Mouse (Mus musculus) G1E (cell line): ENCODE data around the gene Olfr522. TPM values are rescaled to one million over a fixed set of nuclear protein-coding genes. Genes with fewer than 3 reads are reported as not detected.
A peak's percentile ranks its signal among the peaks of the same experiment; 100 is the strongest.

Experiments
- ATAC-seq: 2 replicates; pipeline ENCODE4 v1.8.0; 2016; ENCODE audit warnings: mild to moderate bottlenecking; ENCODE audit not compliant: insufficient number of reproducible peaks, poor library complexity, low FRiP score, severe bottlenecking; ENCODE audit errors: extremely low read depth
- DNase-seq: peaks from one replicate; pipeline ENCODE4 v3.0.0; 2012; ENCODE audit warnings: low spot score
- H3K27me3 ChIP-seq: 2 replicates; pipeline ENCODE4 v1.6.1; 2012; ENCODE audit warnings: mild to moderate bottlenecking, low read length, inconsistent platforms; ENCODE audit not compliant: insufficient read depth
- H3K36me3 ChIP-seq: replicated peaks from 2 replicates; pipeline ENCODE3; 2012; ENCODE audit warnings: mild to moderate bottlenecking, inconsistent platforms
- H3K4me1 ChIP-seq: 2 replicates; pipeline ENCODE4 v1.6.1; 2012; ENCODE audit warnings: low read depth, low read length, inconsistent platforms, mixed read lengths; ENCODE audit not compliant: insufficient read depth
- H3K4me3 ChIP-seq: 2 replicates; pipeline ENCODE4 v1.5.1; 2012; ENCODE audit warnings: low read depth, mild to moderate bottlenecking, inconsistent platforms, low read length, moderate library complexity, mixed read lengths
- H3K9me3 ChIP-seq: replicated peaks from 2 replicates; pipeline ENCODE4 v1.6.1; 2012; ENCODE audit warnings: inconsistent platforms
- CTCF ChIP-seq: IDR thresholded peaks from 2 replicates; pipeline ENCODE4 v1.5.1; 2012; ENCODE audit warnings: low read depth, low read length, inconsistent platforms, mixed read lengths
- GATA1 ChIP-seq: IDR thresholded peaks from 2 replicates; pipeline ENCODE4 v1.6.1; 2012; ENCODE audit warnings: borderline replicate concordance, low read length, inconsistent platforms, mixed read lengths
- GATA2 ChIP-seq: IDR thresholded peaks from 2 replicates; pipeline ENCODE4 v1.6.1; 2012; ENCODE audit warnings: low read depth, low read length, inconsistent platforms, borderline replicate concordance
- POLR2AphosphoS5 ChIP-seq: IDR thresholded peaks from 2 replicates; pipeline ENCODE4 v1.6.1; 2012; ENCODE audit warnings: low read depth, low read length, inconsistent platforms; ENCODE audit not compliant: insufficient replicate concordance
- TAL1 ChIP-seq: conservative IDR thresholded peaks from 2 replicates; pipeline ENCODE4 v1.6.1; 2012; ENCODE audit warnings: low read depth, low read length, inconsistent platforms, mixed read lengths
- polyA plus RNA-seq: library from polyadenylated mRNA; stranded (reverse); fragments of >175 nt; gene quantifications from 2 replicates; pipeline ENCODE4 v1.2.3, GENCODE M21; 2012
- total RNA-seq, 2 experiments: library from RNA; stranded (forward) in 1 of 2; stranded (reverse) in 1 of 2; fragments of 200-1000 nt in 1 of 2; fragments of >200 nt in 1 of 2; fragmentation: Nextera tagmentation in 1 of 2; gene quantifications; 2 replicates each; pipeline ENCODE4 v1.2.3; 2014 to 2017

The Olfr522 gene
- total and polyA plus RNA-seq, 3 experiments = 0.05 TPM; not detected in 2

DNA sequence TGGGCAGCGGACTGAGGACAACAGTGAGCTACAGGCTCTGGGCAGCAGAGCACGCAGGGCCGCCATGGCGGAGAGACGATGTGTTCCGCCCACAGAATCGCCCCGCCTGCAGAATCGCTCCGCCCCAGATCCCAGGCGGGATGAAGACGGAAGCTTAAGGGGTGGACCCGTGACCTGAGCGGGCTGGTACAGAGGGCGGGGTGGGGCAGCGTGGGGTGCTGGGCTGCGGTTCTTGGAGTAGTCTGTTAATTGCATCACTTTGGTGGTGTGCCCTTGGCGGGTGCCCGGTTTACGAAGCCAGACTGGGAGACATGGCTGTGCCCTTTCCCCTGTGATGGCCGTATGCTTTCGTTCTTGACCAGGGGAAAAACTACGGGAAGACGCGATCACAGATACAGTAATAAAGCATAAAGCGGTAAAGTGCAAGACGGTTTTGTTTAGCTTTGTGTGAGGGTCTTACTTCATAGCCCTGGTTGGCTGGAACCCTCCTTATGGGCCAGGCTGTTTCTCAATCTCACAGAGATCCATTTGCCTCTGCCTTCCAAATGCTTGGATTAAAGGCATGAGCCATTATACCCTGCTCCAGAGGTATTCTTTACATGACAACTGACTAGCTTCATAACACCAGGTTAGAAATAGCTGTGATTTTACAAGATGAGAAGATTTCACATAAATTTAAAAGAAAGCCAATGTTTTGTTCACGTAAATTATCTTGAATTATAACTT lies 48.1 kb downstream of the Olfr522 start, which contains the start of gene Echs1:
TSS of gene Echs1 (minus strand) at position 148 of the 726 bp plus-strand sequence.
- peaks cover 23% of the 10 kb centered on the region for H3K4me1 ChIP-seq
- DNase-seq = peak; percentile 98
- ATAC-seq = peak; percentile 97
- H3K36me3 ChIP-seq = peaks cover 26% of the 10 kb centered on the region
- no peak for TF ChIP-seq CTCF
- TF ChIP-seq GATA1 = no peak
- TF ChIP-seq POLR2AphosphoS5 = no peak
- no peak for TF ChIP-seq TAL1
- TF ChIP-seq GATA2 = no peak
- H3K4me3 ChIP-seq = peak within 1 kb of the TSS; percentile 96
- no peaks in the 10 kb centered on the region for H3K9me3 ChIP-seq
- 0 out of 2 replicates have a peak, but pooled peaks cover 1% of the 10 kb centered on the region for H3K27me3 ChIP-seq

DNA sequence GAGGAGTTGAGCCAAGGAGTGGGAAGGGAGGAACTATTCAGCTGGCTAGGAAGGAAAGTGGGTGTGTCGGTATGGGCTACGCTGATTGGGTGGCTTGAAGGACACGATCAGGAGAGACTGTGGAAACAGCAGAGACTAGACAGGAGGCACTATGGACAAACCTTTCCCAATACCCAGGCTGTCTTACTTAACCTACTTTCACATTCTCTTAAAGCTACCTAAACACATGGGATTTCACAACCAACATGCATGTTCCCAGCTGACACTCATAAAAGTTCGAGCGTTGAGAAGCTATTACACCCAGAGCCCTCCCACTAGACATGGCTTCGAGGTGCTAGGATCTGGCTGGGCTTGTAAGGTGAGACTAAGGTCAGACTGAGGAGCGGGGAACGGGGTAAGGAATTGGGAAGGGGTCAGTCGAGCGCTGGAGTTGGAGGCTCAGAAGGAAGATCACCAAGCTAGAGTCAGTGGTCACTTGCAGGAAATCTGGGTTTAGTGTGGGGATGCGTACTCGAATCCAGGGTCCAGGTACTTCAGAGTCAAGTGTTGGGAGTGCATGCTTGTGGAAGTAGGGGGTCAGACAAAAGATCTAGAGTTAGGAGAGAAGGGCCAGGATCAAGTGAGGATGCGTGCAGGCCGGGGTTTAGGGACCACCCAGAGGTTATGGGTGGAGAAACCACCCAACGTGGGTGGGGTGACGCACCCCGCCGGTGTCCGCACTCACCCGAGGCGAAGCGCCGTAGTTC lies 48.8 kb downstream of the Olfr522 start, which contains the start of gene Paox:
TSS of gene Paox (plus strand) at position 217 of the 746 bp plus-strand sequence.
- H3K4me3 ChIP-seq = peak within 1 kb of the TSS; percentile 96
- TF ChIP-seq CTCF (no peak), TAL1 (no peak), GATA2 (no peak), POLR2AphosphoS5 (no peak), GATA1 (no peak)
- H3K4me1 ChIP-seq = peaks cover 20% of the 10 kb centered on the region
- no peaks in the 10 kb centered on the region for H3K27me3 ChIP-seq
- H3K36me3 ChIP-seq = peaks cover 32% of the 10 kb centered on the region
- no peaks in the 10 kb centered on the region for H3K9me3 ChIP-seq
- ATAC-seq (peak; percentile 70), DNase-seq (peak; percentile 81)

DNA sequence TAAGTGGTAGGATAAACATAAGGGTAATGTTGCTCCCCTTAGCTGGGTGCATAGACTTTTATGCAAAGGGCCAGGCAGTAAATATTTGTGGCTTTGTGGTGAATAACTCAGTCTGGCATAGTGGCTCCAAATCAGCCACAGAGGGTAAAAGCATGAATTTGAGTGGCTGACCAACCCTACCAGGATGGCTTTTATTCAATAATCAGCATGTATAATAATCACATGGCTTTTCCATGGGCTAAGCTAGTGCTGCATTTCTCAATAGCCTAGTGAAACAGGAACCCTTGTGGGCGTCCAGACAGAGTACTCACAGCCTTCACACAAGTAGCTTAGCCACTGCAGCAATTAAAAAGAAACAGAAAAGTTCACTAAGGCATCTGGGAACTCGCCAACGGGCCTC lies 52.6 kb downstream of the Olfr522 start:
- ATAC-seq (no peak), DNase-seq (no peak)
- H3K4me1 ChIP-seq = peaks cover 16% of the 10 kb centered on the region
- TF ChIP-seq TAL1 (no peak), GATA2 (no peak), POLR2AphosphoS5 (no peak), GATA1 (no peak), CTCF (no peak)
- no peaks in the 10 kb centered on the region for H3K27me3 ChIP-seq
- H3K36me3 ChIP-seq = peaks cover 70% of the 10 kb centered on the region
- no peaks in the 10 kb centered on the region for H3K9me3 ChIP-seq
- no peak overlapping the region for H3K4me3 ChIP-seq

Other genes starting within 250 kb of the Olfr522 start
Only the 20 nearest of the 22 such genes appear.
- not detected in 2 replicates for gene 6430531B16Rik, start 186.0 kb downstream of the Olfr522 start, total RNA-seq (2014; fragmentation: Nextera tagmentation)
- 0.11 TPM in 1 of 2 replicates, not detected in the other for gene 6430531B16Rik, start 186.0 kb downstream of the Olfr522 start, total RNA-seq (2017)
- gene 6430531B16Rik, start 186.0 kb downstream of the Olfr522 start, polyA plus RNA-seq = not detected in 2 replicates
- gene Adam8, start 172.2 kb downstream of the Olfr522 start, total RNA-seq (2014; fragmentation: Nextera tagmentation) = not detected in 2 replicates
- 0.12 and 0.76 TPM in 2 replicates for gene Adam8, start 172.2 kb downstream of the Olfr522 start, total RNA-seq (2017)
- 0.03 and 0.07 TPM in 2 replicates for gene Adam8, start 172.2 kb downstream of the Olfr522 start, polyA plus RNA-seq
- gene Zfp511, start 128.4 kb downstream of the Olfr522 start, total RNA-seq (2014; fragmentation: Nextera tagmentation) = 25.7 and 27.8 TPM in 2 replicates
- 23.8 TPM in 2 replicates for gene Zfp511, start 128.4 kb downstream of the Olfr522 start, total RNA-seq (2017)
- 15.0 and 17.4 TPM in 2 replicates for gene Zfp511, start 128.4 kb downstream of the Olfr522 start, polyA plus RNA-seq
- 46.3 and 51.8 TPM in 2 replicates for gene Tubgcp2, start 128.1 kb downstream of the Olfr522 start, total RNA-seq (2014; fragmentation: Nextera tagmentation)
- 33.9 and 41.9 TPM in 2 replicates for gene Tubgcp2, start 128.1 kb downstream of the Olfr522 start, total RNA-seq (2017)
- gene Tubgcp2, start 128.1 kb downstream of the Olfr522 start, polyA plus RNA-seq = 7.4 and 12.2 TPM in 2 replicates
- gene Msx3, start 115.7 kb downstream of the Olfr522 start, total RNA-seq (2014; fragmentation: Nextera tagmentation) = not detected in 2 replicates
- gene Msx3, start 115.7 kb downstream of the Olfr522 start, total RNA-seq (2017) = 0.11 and 0.12 TPM in 2 replicates
- gene Msx3, start 115.7 kb downstream of the Olfr522 start, polyA plus RNA-seq = not detected in 2 replicates
- not detected in 2 replicates for gene Caly, start 82.2 kb downstream of the Olfr522 start, total RNA-seq (2014; fragmentation: Nextera tagmentation)
- not detected in 2 replicates for gene Caly, start 82.2 kb downstream of the Olfr522 start, total RNA-seq (2017)
- gene Caly, start 82.2 kb downstream of the Olfr522 start, polyA plus RNA-seq = not detected in 2 replicates
- not detected in 2 replicates for gene Prap1, start 71.4 kb downstream of the Olfr522 start, total RNA-seq (2014; fragmentation: Nextera tagmentation)
- not detected in 2 replicates for gene Prap1, start 71.4 kb downstream of the Olfr522 start, total RNA-seq (2017)
- not detected in 2 replicates for gene Prap1, start 71.4 kb downstream of the Olfr522 start, polyA plus RNA-seq
- 6.7 TPM in 1 of 2 replicates, not detected in the other for gene Fuom, start 62.3 kb downstream of the Olfr522 start, total RNA-seq (2014; fragmentation: Nextera tagmentation)
- gene Fuom, start 62.3 kb downstream of the Olfr522 start, total RNA-seq (2017) = 16.0 and 17.4 TPM in 2 replicates
- gene Fuom, start 62.3 kb downstream of the Olfr522 start, polyA plus RNA-seq = 17.4 and 18.2 TPM in 2 replicates
- 9.4 and 10.5 TPM in 2 replicates for gene Paox, start 49.0 kb downstream of the Olfr522 start, total RNA-seq (2014; fragmentation: Nextera tagmentation)
- 11.4 and 11.7 TPM in 2 replicates for gene Paox, start 49.0 kb downstream of the Olfr522 start, total RNA-seq (2017)
- 3.0 and 6.0 TPM in 2 replicates for gene Paox, start 49.0 kb downstream of the Olfr522 start, polyA plus RNA-seq
- gene Echs1, start 48.3 kb downstream of the Olfr522 start, total RNA-seq (2014; fragmentation: Nextera tagmentation) = 32.6 TPM in 2 replicates
- 81.5 and 96.9 TPM in 2 replicates for gene Echs1, start 48.3 kb downstream of the Olfr522 start, total RNA-seq (2017)
- 2.2 and 5.8 TPM in 2 replicates for gene Echs1, start 48.3 kb downstream of the Olfr522 start, polyA plus RNA-seq
- 29.0 and 41.0 TPM in 2 replicates for gene Mtg1, start 27.2 kb downstream of the Olfr522 start, total RNA-seq (2014; fragmentation: Nextera tagmentation)
- gene Mtg1, start 27.2 kb downstream of the Olfr522 start, total RNA-seq (2017) = 10.2 and 10.5 TPM in 2 replicates
- 10.5 and 11.2 TPM in 2 replicates for gene Mtg1, start 27.2 kb downstream of the Olfr522 start, polyA plus RNA-seq
- gene Sprn, start 9.9 kb downstream of the Olfr522 start, total RNA-seq (2014; fragmentation: Nextera tagmentation) = not detected in 2 replicates
- gene Sprn, start 9.9 kb downstream of the Olfr522 start, total RNA-seq (2017) = 0.11 TPM in 1 of 2 replicates, not detected in the other
- not detected in 2 replicates for gene Sprn, start 9.9 kb downstream of the Olfr522 start, polyA plus RNA-seq
- not detected in 2 replicates for gene Olfr523, start 8.5 kb upstream of the Olfr522 start, total RNA-seq (2014; fragmentation: Nextera tagmentation)
- 0.06 and 0.11 TPM in 2 replicates for gene Olfr523, start 8.5 kb upstream of the Olfr522 start, total RNA-seq (2017)
- not detected in 2 replicates for gene Olfr523, start 8.5 kb upstream of the Olfr522 start, polyA plus RNA-seq
- gene Olfr524, start 41.2 kb upstream of the Olfr522 start, total RNA-seq (2014; fragmentation: Nextera tagmentation) = not detected in 2 replicates
- 0.05 and 0.06 TPM in 2 replicates for gene Olfr524, start 41.2 kb upstream of the Olfr522 start, total RNA-seq (2017)
- not detected in 2 replicates for gene Olfr524, start 41.2 kb upstream of the Olfr522 start, polyA plus RNA-seq
- not detected in 2 replicates for gene Cd163l1, start 53.5 kb upstream of the Olfr522 start, total RNA-seq (2014; fragmentation: Nextera tagmentation)
- not detected in 2 replicates for gene Cd163l1, start 53.5 kb upstream of the Olfr522 start, total RNA-seq (2017)
- not detected in 2 replicates for gene Cd163l1, start 53.5 kb upstream of the Olfr522 start, polyA plus RNA-seq
- not detected in 2 replicates for gene 5830411N06Rik, start 82.5 kb upstream of the Olfr522 start, total RNA-seq (2014; fragmentation: Nextera tagmentation)
- 0.05 TPM in 1 of 2 replicates, not detected in the other for gene 5830411N06Rik, start 82.5 kb upstream of the Olfr522 start, total RNA-seq (2017)
- gene 5830411N06Rik, start 82.5 kb upstream of the Olfr522 start, polyA plus RNA-seq = not detected in 2 replicates
- gene Olfr525, start 156.1 kb upstream of the Olfr522 start, total RNA-seq (2014; fragmentation: Nextera tagmentation) = not detected in 2 replicates
- gene Olfr525, start 156.1 kb upstream of the Olfr522 start, total RNA-seq (2017) = 0.06 and 0.16 TPM in 2 replicates
- gene Olfr525, start 156.1 kb upstream of the Olfr522 start, polyA plus RNA-seq = not detected in 2 replicates
- gene Olfr527, start 169.3 kb upstream of the Olfr522 start, total RNA-seq (2014; fragmentation: Nextera tagmentation) = not detected in 2 replicates
- gene Olfr527, start 169.3 kb upstream of the Olfr522 start, total RNA-seq (2017) = 0.06 and 0.44 TPM in 2 replicates
- not detected in 2 replicates for gene Olfr527, start 169.3 kb upstream of the Olfr522 start, polyA plus RNA-seq
- not detected in 2 replicates for gene Olfr60, start 196.9 kb upstream of the Olfr522 start, total RNA-seq (2014; fragmentation: Nextera tagmentation)
- 0.16 and 0.29 TPM in 2 replicates for gene Olfr60, start 196.9 kb upstream of the Olfr522 start, total RNA-seq (2017)
- gene Olfr60, start 196.9 kb upstream of the Olfr522 start, polyA plus RNA-seq = not detected in 2 replicates
- not detected in 2 replicates for gene Olfr530, start 211.6 kb upstream of the Olfr522 start, total RNA-seq (2014; fragmentation: Nextera tagmentation)
- gene Olfr530, start 211.6 kb upstream of the Olfr522 start, total RNA-seq (2017) = 0.12 TPM in 1 of 2 replicates, not detected in the other
- not detected in 2 replicates for gene Olfr530, start 211.6 kb upstream of the Olfr522 start, polyA plus RNA-seq